Mouse (Mus musculus) midbrain, embryonic 14.5 days (tissue): ENCODE data around the gene Scgb2b24. TPM values are rescaled to one million over a fixed set of nuclear protein-coding genes. Genes with fewer than 3 reads are reported as not detected.

Source experiments
- ATAC-seq: fragments of 200-750 bp; cut with Nextera tagmentation; 2 replicates; pipeline ENCODE4 v1.8.0; 2017; ENCODE audit warnings: moderate number of reproducible peaks, moderate library complexity; ENCODE audit not compliant: low FRiP score, low TSS enrichment
- DNase-seq: peaks from one replicate; pipeline ENCODE4 v3.0.0-alpha.2; 2015
- H3K27ac ChIP-seq: fragments of 300-500 bp; sonication (generic); replicated peaks from 2 replicates; pipeline ENCODE4 v1.5.1; 2014; ENCODE audit warnings: mild to moderate bottlenecking, low read depth, low read length, moderate library complexity
- H3K27me3 ChIP-seq: fragments of 300-500 bp; sonication (generic); 2 replicates; pipeline ENCODE4 v1.6.1; 2014; ENCODE audit warnings: low read length, control low read depth, mixed read lengths; ENCODE audit not compliant: control insufficient read depth, insufficient read depth
- H3K36me3 ChIP-seq: fragments of 300-500 bp; sonication (generic); 2 replicates; pipeline ENCODE4 v1.6.1; 2014; ENCODE audit warnings: low read length, control low read depth; ENCODE audit not compliant: control insufficient read depth, insufficient read depth
- H3K4me1 ChIP-seq: fragments of 300-500 bp; sonication (generic); 2 replicates; pipeline ENCODE4 v1.6.1; 2014; ENCODE audit warnings: mild to moderate bottlenecking, antibody characterized with exemption, low read length, control low read depth; ENCODE audit not compliant: control insufficient read depth, insufficient read depth
- H3K4me2 ChIP-seq: fragments of 300-500 bp; sonication (generic); 2 replicates; pipeline ENCODE4 v1.6.1; 2014; ENCODE audit warnings: mild to moderate bottlenecking, low read length, moderate library complexity
- H3K4me3 ChIP-seq: fragments of 300-500 bp; sonication (generic); replicated peaks from 2 replicates; pipeline ENCODE4 v1.5.1; 2014; ENCODE audit warnings: low read depth, low read length
- H3K9ac ChIP-seq: fragments of 300-500 bp; sonication (generic); replicated peaks from 2 replicates; pipeline ENCODE4 v1.6.1; 2014; ENCODE audit warnings: mild to moderate bottlenecking, low read length, moderate library complexity
- H3K9me3 ChIP-seq: fragments of 300-500 bp; sonication (generic); 2 replicates; pipeline ENCODE4 v1.6.1; 2016; ENCODE audit warnings: low read length, control low read depth, mixed read lengths; ENCODE audit not compliant: control insufficient read depth
- WGBS: fragments of 180-500 bp; shearing (Covaris S2); extraction: QIAGEN DNeasy Blood & Tissue Kit; methylation state at CpG from one replicate; pipeline ENCODE4 v1.1.7; 2014; 5-methylcytosine and 5-hydroxymethylcytosine counted together
- polyA plus RNA-seq: library from polyadenylated mRNA; unstranded; fragments of >200 nt; fragmentation: Nextera tagmentation; extraction: Ambion mirVana; gene quantifications from 2 replicates; pipeline ENCODE4 v1.2.1, GENCODE M21; 2014

Scgb2b24 gene
- polyA plus RNA-seq = not detected in 2 replicates

GRCm38 (mm10) chr7:33739212-33739611 is at the start of gene Scgb2b24:
Scgb2b24 (minus strand) TSS chr7:33739312.
- ATAC-seq (no peak), DNase-seq (no peak)
- no peak within 1 kb of the TSS for H3K9ac ChIP-seq
- H3K4me3 ChIP-seq = no peak within 1 kb of the TSS
- no peak within 1 kb of the TSS for H3K4me2 ChIP-seq
- H3K27ac ChIP-seq = no peak within 1 kb of the TSS
- H3K36me3 ChIP-seq = no peaks in the 10 kb centered on the region
- peaks cover 72% of the 10 kb centered on the region for H3K9me3 ChIP-seq
- no peaks in the 10 kb centered on the region for H3K4me1 ChIP-seq
- no peaks in the 10 kb centered on the region for H3K27me3 ChIP-seq
- WGBS = 72% methylated on average over 2 of the region's 2 CpGs

- no peaks in the 10 kb centered on the region for H3K4me1 ChIP-seq
- no peaks in the 10 kb centered on the region for H3K36me3 ChIP-seq
- H3K4me3 ChIP-seq = no peak within 1 kb of the TSS
- peaks cover 63% of the 10 kb centered on the region for H3K9me3 ChIP-seq
- no peaks in the 10 kb centered on the region for H3K27me3 ChIP-seq
- no peak within 1 kb of the TSS for H3K27ac ChIP-seq
- H3K4me2 ChIP-seq = no peak within 1 kb of the TSS
- WGBS = 70% methylated on average over 3 of the region's 3 CpGs
- DNase-seq (no peak), ATAC-seq (no peak)
- H3K9ac ChIP-seq = no peak within 1 kb of the TSS
Measured at GRCm38 (mm10) chr7:33743499-33743898, 4.4 kb upstream of the Scgb2b24 start, which contains the start of gene Scgb1b24. Scgb1b24 (plus strand) TSS chr7:33743799.

- Histone ChIP-seq H3K4me2 (no peak overlapping the region), H3K9me3 (peaks cover 53% of the 10 kb centered on the region), H3K27ac (no peak overlapping the region), H3K36me3 (no peaks in the 10 kb centered on the region), H3K27me3 (no peaks in the 10 kb centered on the region), H3K4me1 (no peaks in the 10 kb centered on the region), H3K4me3 (no peak overlapping the region), H3K9ac (no peak overlapping the region)
- DNase-seq (no peak), ATAC-seq (no peak)
- WGBS = 27% methylated on average over 1 of the region's 1 CpGs
Measured at GRCm38 (mm10) chr7:33689864-33690263, 49.2 kb downstream of the Scgb2b24 start.

Other genes starting within 250 kb of the Scgb2b24 start
- not detected in 2 replicates for gene Scgb2b21, start 218.9 kb downstream of the Scgb2b24 start, polyA plus RNA-seq
- gene Scgb1b24, start 4.5 kb upstream of the Scgb2b24 start, polyA plus RNA-seq = not detected in 2 replicates
- gene Scgb2b26, start 205.7 kb upstream of the Scgb2b24 start, polyA plus RNA-seq = not detected in 2 replicates